Mouse (Mus musculus): ENCODE measurements around the gene Chrne. TPM values are rescaled to one million over a fixed set of nuclear protein-coding genes. Genes with fewer than 3 reads are reported as not detected.
"Not testable (repeated sequence)": the region's sequence is repeated elsewhere in the genome, so short reads cannot be mapped to it uniquely, and the experiment has no call there.

Chrne gene
- polyA plus RNA-seq, 1 experiment from 2014 or later = not detected

GRCm38 (mm10) chr11:70583775-70584174, 35.2 kb downstream of the Chrne start:
- WGBS = 90% methylated on average over 7 of the region's 7 CpGs
- Histone ChIP-seq H3K4me1 (peaks cover 42% of the 10 kb centered on the region), H3K27me3 (ENCODE audit: low read depth, poor library complexity, severe bottlenecking) (no peaks in the 10 kb centered on the region), H3K36me3 (peaks cover 14% of the 10 kb centered on the region), H3K4me3 (no peak overlapping the region), H3K9me3 (replicated peaks) (no peaks in the 10 kb centered on the region), H3K27ac (0 out of 2 replicates have a peak overlapping the region, but pooled peaks have one; percentile 7)
- no peak for DNase-seq (ENCODE audit: low spot score)

- no peak overlapping the region for H3K4me3 ChIP-seq
- peaks cover 42% of the 10 kb centered on the region for H3K4me1 ChIP-seq
- peaks cover 10% of the 10 kb centered on the region for H3K36me3 ChIP-seq
- H3K27me3 ChIP-seq (ENCODE audit: low read depth, poor library complexity, severe bottlenecking) = no peaks in the 10 kb centered on the region
- no peak overlapping the region for H3K27ac ChIP-seq
- no peak for DNase-seq (ENCODE audit: low spot score)
- H3K9me3 ChIP-seq (replicated peaks) = no peaks in the 10 kb centered on the region
- WGBS = 78% methylated on average over 6 of the region's 6 CpGs
These were observed 35.8 kb downstream of the Chrne start for GRCm38 (mm10) chr11:70583022-70583714.

GRCm38 (mm10) chr11:70582196-70582595, 36.8 kb downstream of the Chrne start:
- Histone ChIP-seq H3K4me1 (peaks cover 42% of the 10 kb centered on the region), H3K27me3 (ENCODE audit: low read depth, poor library complexity, severe bottlenecking) (no peaks in the 10 kb centered on the region), H3K27ac (no peak overlapping the region), H3K4me3 (no peak overlapping the region), H3K36me3 (peaks cover 6% of the 10 kb centered on the region), H3K9me3 (replicated peaks) (no peaks in the 10 kb centered on the region)
- WGBS = 73% methylated on average over 3 of the region's 3 CpGs
- DNase-seq (ENCODE audit: low spot score) = no peak

- Histone ChIP-seq H3K4me1 (peaks cover 41% of the 10 kb centered on the region), H3K36me3 (peaks cover 6% of the 10 kb centered on the region), H3K9me3 (replicated peaks) (no peaks in the 10 kb centered on the region), H3K4me3 (no peak overlapping the region), H3K27me3 (ENCODE audit: low read depth, poor library complexity, severe bottlenecking) (no peaks in the 10 kb centered on the region), H3K27ac (no peak overlapping the region)
- 84% methylated on average over 3 of the region's 3 CpGs for WGBS
- DNase-seq (ENCODE audit: low spot score) = no peak
These were observed 38.1 kb downstream of the Chrne start for GRCm38 (mm10) chr11:70580921-70581320.

- H3K27me3 ChIP-seq (ENCODE audit: low read depth, poor library complexity, severe bottlenecking) = no peaks in the 10 kb centered on the region
- H3K4me1 ChIP-seq = peaks cover 35% of the 10 kb centered on the region
- H3K36me3 ChIP-seq = peaks cover 6% of the 10 kb centered on the region
- no peak for DNase-seq (ENCODE audit: low spot score)
- 53% methylated on average over 5 of the region's 5 CpGs for WGBS
- peak overlapping the region; percentile 5; the same call in 1 of the 2 replicates for H3K27ac ChIP-seq
- no peak overlapping the region for H3K4me3 ChIP-seq
- no peaks in the 10 kb centered on the region for H3K9me3 ChIP-seq (replicated peaks)
These were observed 38.7 kb downstream of the Chrne start for GRCm38 (mm10) chr11:70580358-70580720.

GRCm38 (mm10) chr11:70579710-70580357, 39.2 kb downstream of the Chrne start:
- WGBS = 83% methylated on average over 9 of the region's 9 CpGs
- no peaks in the 10 kb centered on the region for H3K9me3 ChIP-seq (replicated peaks)
- peaks cover 6% of the 10 kb centered on the region for H3K36me3 ChIP-seq
- DNase-seq (ENCODE audit: low spot score) = no peak
- H3K4me1 ChIP-seq = peaks cover 30% of the 10 kb centered on the region
- H3K4me3 ChIP-seq = no peak overlapping the region
- 0 out of 2 replicates have a peak overlapping the region, but pooled peaks have one; percentile 4 for H3K27ac ChIP-seq
- H3K27me3 ChIP-seq (ENCODE audit: low read depth, poor library complexity, severe bottlenecking) = no peaks in the 10 kb centered on the region

- 93% methylated on average over 6 of the region's 6 CpGs for WGBS
- Histone ChIP-seq H3K27me3 (ENCODE audit: low read depth, poor library complexity, severe bottlenecking) (no peaks in the 10 kb centered on the region), H3K4me3 (no peak overlapping the region), H3K36me3 (peaks cover 6% of the 10 kb centered on the region), H3K27ac (no peak overlapping the region), H3K4me1 (peaks cover 26% of the 10 kb centered on the region), H3K9me3 (replicated peaks) (no peaks in the 10 kb centered on the region)
- DNase-seq (ENCODE audit: low spot score) = no peak
These were observed 40.1 kb downstream of the Chrne start for GRCm38 (mm10) chr11:70578962-70579361.

GRCm38 (mm10) chr11:70577201-70577600, 41.8 kb downstream of the Chrne start:
- Histone ChIP-seq H3K27ac (no peak overlapping the region), H3K4me3 (no peak overlapping the region), H3K4me1 (peaks cover 22% of the 10 kb centered on the region), H3K9me3 (replicated peaks) (no peaks in the 10 kb centered on the region), H3K36me3 (peaks cover 6% of the 10 kb centered on the region), H3K27me3 (ENCODE audit: low read depth, poor library complexity, severe bottlenecking) (no peaks in the 10 kb centered on the region)
- DNase-seq (ENCODE audit: low spot score) = no peak
- 95% methylated on average over 3 of the region's 3 CpGs for WGBS

GRCm38 (mm10) chr11:70573872-70574271, 45.1 kb downstream of the Chrne start:
- H3K27ac ChIP-seq = no peak overlapping the region

GRCm38 (mm10) chr11:70572348-70572902, 46.6 kb downstream of the Chrne start:
- 74% methylated on average over 5 of the region's 5 CpGs for WGBS

More at GRCm38 (mm10) chr11:70573872-70574271, 45.1 kb downstream of the Chrne start:
- 0 out of 2 replicates have a peak, but pooled peaks cover 4% of the 10 kb centered on the region for H3K4me1 ChIP-seq
- H3K9me3 ChIP-seq (replicated peaks) = no peaks in the 10 kb centered on the region
- 91% methylated on average over 6 of the region's 6 CpGs for WGBS
- H3K36me3 ChIP-seq = 0 out of 2 replicates have a peak, but pooled peaks cover 4% of the 10 kb centered on the region
- no peaks in the 10 kb centered on the region for H3K27me3 ChIP-seq (ENCODE audit: low read depth, poor library complexity, severe bottlenecking)
- DNase-seq (ENCODE audit: low spot score) = no peak
- no peak overlapping the region for H3K4me3 ChIP-seq

GRCm38 (mm10) chr11:70571641-70572040, 47.4 kb downstream of the Chrne start:
- 85% methylated on average over 1 of the region's 1 CpGs for WGBS
- no peak for DNase-seq (ENCODE audit: low spot score)
- H3K4me1 ChIP-seq = peaks cover 10% of the 10 kb centered on the region
- H3K9me3 ChIP-seq (replicated peaks) = no peaks in the 10 kb centered on the region
- no peak overlapping the region for H3K27ac ChIP-seq
- H3K27me3 ChIP-seq (ENCODE audit: low read depth, poor library complexity, severe bottlenecking) = no peaks in the 10 kb centered on the region
- peaks cover 18% of the 10 kb centered on the region for H3K36me3 ChIP-seq
- no peak overlapping the region for H3K4me3 ChIP-seq

More at GRCm38 (mm10) chr11:70572348-70572902, 46.6 kb downstream of the Chrne start:
- Histone ChIP-seq H3K4me3 (no peak overlapping the region), H3K27ac (no peak overlapping the region), H3K9me3 (replicated peaks) (no peaks in the 10 kb centered on the region), H3K4me1 (0 out of 2 replicates have a peak, but pooled peaks cover 4% of the 10 kb centered on the region), H3K27me3 (ENCODE audit: low read depth, poor library complexity, severe bottlenecking) (no peaks in the 10 kb centered on the region), H3K36me3 (peaks cover 13% of the 10 kb centered on the region)
- DNase-seq (ENCODE audit: low spot score) = no peak

GRCm38 (mm10) chr11:70570614-70571013, 48.4 kb downstream of the Chrne start:
- H3K4me3 ChIP-seq; H3K27ac ChIP-seq; H3K27me3 ChIP-seq (ENCODE audit: low read depth, poor library complexity, severe bottlenecking); DNase-seq (ENCODE audit: low spot score); H3K9me3 ChIP-seq (replicated peaks): not testable (repeated sequence)
- Histone ChIP-seq H3K36me3 (peaks cover 20% of the 10 kb centered on the region), H3K4me1 (peaks cover 20% of the 10 kb centered on the region)
- whole genome bisulfite sequencing = 93% methylated on average over 1 of the region's 1 CpGs

- 77% methylated on average over 7 of the region's 7 CpGs for WGBS
- Histone ChIP-seq H3K9me3 (replicated peaks) (no peaks in the 10 kb centered on the region), H3K4me3 (no peak overlapping the region), H3K27me3 (ENCODE audit: low read depth, poor library complexity, severe bottlenecking) (no peaks in the 10 kb centered on the region), H3K36me3 (peaks cover 16% of the 10 kb centered on the region), H3K4me1 (peaks cover 43% of the 10 kb centered on the region), H3K27ac (no peak overlapping the region)
- no peak for DNase-seq (ENCODE audit: low spot score)
These were observed 52.4 kb downstream of the Chrne start for GRCm38 (mm10) chr11:70566586-70566985.
